Mouse (Mus musculus) frontal cortex, adult 2 months (tissue): ENCODE measurements around the gene Akap2. TPM values are rescaled to one million over a fixed set of nuclear protein-coding genes. Genes with fewer than 3 reads are reported as not detected.

ENCODE experiments used
- DNase-seq, 2 experiments: peaks; one replicate each; pipeline ENCODE4 v3.0.0; 2022; ENCODE audit warnings: low spot score in 1 of 2; ENCODE audit errors: extremely low spot score in 1 of 2
- polyA plus RNA-seq: library from polyadenylated mRNA; depleted of rRNA; stranded (reverse); fragments of >200 nt; gene quantifications from 2 replicates; pipeline ENCODE4 v1.2.3, GENCODE M21; 2012

Akap2 gene
- polyA plus RNA-seq, 1 experiment = 22.8 TPM

DNA sequence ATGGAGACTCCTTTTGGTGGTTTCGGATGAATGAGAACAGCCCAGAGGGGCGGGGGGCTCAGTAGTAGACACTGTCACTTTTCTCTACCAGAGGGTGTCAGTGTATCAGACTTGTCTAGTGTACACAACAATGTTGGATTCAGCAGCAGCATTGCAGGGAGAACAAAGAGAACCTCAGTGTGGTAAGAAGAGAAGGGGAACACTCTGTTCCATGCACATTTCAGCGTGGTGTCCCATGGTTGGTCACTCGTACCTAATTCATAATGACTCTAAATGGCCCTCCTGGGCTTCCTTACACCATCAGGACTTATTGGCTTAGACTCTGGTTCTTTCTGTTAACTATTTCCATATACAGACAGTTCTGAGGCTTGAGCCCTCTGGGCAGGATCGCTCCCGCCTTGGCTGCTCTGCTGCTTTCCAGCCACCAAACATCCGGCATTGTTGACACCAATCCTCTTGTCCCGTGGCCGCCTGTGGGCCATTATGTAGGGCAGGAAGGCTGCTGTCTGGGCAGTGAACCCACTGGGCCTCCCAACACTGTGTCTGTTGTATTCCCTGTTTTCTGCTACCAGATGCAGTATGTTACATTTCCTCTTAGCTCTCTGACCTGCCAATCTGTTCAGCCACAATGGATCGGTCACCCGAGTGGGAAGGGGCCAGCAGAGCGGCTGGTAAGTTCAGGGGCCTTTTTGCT, 19.4 kb upstream of the Akap2 start:
- no peak for DNase-seq

GRCm38 (mm10) chr4:57701576-57701975, 15.9 kb upstream of the Akap2 start:
- DNase-seq = no peak

DNA sequence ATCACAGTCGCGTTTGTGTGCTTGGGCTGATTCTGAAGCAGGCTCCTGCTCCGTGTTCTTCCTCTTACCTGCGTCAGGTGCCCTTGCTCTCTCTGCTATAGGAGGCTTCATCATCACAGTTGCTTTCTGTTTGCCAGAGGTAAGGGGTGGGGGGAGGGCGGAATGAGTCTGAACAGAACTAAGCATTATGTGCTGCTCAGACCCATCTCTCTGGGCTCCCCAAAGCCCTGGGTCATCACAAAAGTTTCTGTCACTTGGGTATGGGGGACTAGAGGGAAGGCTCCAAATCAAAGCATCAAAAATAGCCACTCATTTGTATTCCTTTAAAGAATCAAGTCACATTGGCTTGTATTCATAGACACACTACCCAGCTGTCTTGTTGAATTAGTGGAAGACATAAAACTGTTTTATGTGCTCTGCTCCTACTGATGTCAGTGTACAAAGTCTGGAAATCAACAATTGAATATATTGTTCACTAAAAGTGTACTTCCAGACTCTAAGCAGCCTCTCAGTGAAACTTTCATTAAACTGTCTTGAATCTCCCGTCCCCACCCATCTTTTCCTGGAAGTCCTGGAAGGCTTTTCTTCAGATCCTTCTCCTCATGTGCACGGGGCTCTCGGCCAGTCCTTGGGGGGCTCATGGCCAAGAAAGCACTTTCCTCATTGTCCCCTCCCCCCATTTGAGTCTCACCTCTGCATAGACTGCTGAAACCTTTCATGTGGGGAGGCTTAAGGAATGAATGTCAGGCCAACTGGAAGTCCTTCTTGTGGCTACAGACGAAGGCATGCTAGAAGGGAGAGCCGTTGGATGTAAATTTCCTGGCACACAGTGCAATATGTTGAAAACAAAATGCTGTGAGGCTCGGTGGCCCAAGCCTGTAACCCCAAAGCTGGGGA, 13.6 kb upstream of the Akap2 start:
- DNase-seq = no peak

DNA sequence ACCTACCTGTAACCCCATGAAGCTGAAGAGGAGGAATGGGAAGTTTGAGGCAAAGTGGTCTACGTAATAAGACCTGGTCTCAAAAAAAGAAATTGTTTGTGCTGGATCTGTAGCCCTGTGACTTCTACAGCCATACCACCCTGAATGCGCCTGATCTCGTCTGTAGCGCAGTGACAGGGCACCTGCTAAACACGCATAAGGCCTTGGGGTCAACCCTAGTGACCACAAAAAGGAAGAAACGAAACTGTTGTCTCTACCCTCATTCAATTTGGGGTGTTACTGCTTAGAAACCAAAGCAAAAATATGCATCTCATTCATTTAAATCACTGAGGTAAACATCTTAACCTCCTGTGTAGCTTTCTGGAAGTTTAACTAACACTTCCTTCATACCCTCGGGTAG, 12.9 kb upstream of the Akap2 start:
- DNase-seq = no peak

- DNase-seq = no peak
Measured at GRCm38 (mm10) chr4:57715849-57716248, 1.6 kb upstream of the Akap2 start.

GRCm38 (mm10) chr4:57716735-57717134, 722 bp upstream of the Akap2 start:
- DNase-seq = no peak

- no peak for DNase-seq
Measured at GRCm38 (mm10) chr4:57719370-57719769, 1.9 kb downstream of the Akap2 start.

- no peak for DNase-seq
Measured at GRCm38 (mm10) chr4:57720869-57721361, 3.5 kb downstream of the Akap2 start.

DNA sequence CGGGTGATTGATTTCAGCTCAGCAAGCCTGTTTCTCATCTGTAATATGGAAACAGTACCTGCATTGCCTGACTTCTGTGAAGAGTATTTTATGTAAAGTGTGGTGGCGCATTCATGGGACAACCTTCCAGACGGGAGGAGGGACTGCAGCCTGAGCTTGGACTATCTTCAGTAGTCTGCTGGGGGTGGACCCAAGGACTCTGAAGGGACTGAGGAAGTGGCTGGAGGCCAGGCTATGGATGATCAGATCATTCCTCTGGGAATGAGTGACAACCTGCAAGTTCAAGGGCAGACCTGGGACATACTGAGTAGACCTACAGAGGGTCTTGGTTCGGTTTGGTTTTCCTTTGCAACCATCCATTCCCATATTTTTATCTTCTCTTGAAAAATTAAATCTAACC, 4.8 kb downstream of the Akap2 start:
- no peak for DNase-seq

DNA sequence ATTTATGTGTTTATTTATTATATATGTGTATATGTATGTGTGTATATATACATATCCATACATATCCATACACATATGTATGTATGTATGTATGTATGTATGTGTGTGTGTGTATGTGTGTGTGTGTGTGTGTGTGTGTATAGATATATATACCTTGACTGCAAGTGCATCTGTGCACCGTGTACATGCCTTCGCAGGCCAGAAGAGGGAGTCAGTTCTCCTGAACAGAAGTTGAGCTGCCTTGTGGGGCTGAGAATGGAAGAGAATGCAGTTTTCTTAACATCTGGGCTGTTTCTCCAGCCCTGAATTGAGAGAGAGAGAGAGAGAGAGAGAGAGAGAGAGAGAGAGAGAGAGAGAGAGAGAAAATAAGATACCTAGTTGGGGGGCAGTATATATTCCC, 6.2 kb downstream of the Akap2 start:
- no peak for DNase-seq

DNA sequence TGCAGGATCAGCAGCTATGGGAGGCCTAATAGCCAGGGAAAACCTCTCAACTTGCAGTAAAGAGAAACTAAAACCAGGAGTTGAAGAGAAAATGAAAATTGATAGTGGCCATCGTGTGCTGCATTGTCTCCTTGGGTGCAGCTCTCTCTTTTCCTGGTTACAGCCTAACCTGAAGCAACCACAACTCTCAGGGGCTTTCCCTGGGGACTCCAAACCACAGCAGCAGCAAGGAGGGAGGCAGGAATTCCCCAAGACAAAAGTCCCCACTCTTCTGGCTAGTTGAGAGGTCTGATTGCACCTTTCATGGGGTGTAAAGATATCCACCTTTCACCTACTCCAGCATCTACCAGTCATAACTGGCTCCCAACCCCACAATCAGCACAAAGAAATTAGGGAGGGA, 8.1 kb downstream of the Akap2 start:
- DNase-seq = no peak

DNA sequence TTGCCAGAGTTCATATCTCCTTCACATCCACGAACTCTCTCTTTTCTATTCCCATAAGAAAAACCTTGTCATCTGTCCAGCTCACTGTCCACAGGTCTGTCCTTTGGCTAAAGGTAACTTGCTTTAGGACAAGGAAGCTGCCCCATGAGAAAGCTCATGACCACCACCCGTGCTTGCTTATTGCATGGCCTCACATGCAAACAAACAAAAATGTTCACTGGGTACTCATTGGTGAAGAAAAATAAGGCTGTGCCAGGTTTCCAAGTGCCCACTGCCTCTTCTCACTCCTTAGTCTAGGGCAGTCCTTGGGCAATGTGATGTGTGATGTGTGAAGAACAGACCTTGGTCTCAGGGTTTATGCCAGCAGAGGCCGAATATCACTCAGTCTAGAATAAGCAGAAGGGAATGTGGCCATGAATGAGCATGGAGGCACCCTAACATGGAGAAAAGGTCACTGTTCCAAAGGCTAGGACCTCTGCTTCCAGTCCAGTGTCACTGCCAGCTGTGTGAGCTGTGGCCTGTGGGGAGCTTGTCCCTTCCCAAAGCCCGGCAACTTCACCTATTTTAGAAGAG, 11.2 kb downstream of the Akap2 start:
- DNase-seq = no peak

DNA sequence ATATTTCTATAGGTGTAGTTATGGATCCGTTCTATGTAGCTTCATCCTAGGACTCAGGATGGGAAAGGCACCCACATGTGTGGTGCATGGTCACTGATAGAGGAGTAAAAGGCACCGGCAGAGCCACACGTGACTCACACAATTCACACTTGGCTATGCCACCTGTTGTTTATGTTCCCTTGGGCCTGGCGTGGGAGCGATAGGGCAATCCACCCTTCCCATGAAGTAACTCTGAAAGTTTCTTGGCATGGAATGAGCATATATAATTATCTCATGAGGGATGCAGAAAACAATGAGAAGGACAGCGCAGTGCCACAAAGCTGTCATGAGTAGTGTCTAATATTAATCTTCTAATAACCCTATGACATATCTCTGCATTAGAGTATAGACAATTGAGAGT, 12.6 kb downstream of the Akap2 start:
- DNase-seq = no peak

DNA sequence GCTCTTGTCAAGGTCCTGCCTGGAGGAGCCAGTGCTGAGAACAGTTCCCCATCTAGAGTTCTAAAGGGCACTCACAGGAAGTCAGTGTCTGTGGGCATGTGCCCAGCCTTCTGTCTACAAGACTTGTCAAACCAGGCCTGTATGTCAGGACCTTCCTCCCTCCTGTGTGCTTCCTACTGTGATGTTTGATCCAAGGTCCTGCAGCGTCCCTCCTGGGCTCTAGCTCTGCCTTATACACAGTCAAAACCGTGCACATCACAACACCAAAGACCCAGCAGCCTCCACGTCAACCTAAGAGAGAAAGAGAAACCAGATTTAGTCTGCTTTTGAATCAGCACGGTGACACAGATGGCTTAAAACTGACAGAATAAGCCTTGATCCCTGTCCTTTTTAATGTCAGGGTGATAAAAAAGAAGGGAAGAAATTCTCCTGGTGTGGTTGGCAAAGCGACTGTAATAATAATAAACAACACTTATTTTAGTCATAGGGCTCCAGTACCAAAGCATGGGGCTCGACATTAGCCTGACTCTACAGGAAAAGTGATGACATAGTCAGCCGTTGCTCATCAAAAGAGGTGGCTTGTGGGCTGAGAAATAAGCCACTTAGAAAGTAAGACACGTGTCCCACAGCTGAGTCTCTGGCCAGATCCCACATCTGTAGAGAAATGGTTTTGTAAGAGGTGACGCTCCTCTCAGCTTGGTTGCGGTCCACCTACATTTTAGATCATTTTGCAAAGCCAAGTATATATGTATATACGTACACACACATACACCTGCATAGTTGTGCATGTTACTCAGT, 13.5 kb downstream of the Akap2 start:
- DNase-seq = no peak

- DNase-seq = no peak
Measured at GRCm38 (mm10) chr4:57732351-57732750, 14.9 kb downstream of the Akap2 start.

DNA sequence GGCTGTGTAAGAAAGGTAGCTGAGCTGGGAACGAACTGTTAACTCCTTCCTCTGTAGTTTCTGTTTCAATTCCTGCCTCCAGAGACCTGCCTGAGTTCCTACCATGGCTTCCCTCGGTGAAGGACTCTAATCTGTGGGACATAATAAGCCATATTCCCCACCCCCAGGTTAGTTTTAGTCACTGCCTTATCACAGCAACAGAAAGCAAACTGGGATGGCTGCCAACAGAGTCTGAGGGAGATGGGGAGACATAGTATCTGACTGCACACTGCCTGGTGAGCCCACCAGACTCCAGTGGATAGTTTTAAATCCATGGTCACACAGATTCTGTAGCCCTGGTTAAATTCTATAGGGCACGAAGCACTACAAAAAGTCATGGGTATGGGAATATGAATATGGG, 16.0 kb downstream of the Akap2 start:
- peak in 1 of 2 experiments; percentile 48 for DNase-seq

DNA sequence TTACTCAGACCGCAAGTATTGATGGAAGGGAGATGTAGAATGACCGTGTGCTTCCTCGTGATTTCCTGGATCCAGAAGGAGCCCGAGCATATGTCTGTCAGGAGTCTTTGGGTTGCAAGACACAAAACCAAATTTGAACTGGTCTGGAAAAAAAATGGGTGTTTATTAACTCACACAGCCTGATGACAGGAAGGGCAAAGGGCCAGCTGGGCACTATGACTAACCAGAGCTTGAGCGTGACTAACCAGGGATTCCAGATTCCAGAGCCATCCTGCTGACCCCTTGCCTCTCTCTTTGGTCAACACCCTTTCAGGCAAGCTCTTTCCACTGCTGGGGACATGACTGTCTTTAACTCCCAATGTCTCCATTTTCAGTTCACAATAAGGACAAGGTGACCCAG, 18.0 kb downstream of the Akap2 start:
- no peak for DNase-seq

DNA sequence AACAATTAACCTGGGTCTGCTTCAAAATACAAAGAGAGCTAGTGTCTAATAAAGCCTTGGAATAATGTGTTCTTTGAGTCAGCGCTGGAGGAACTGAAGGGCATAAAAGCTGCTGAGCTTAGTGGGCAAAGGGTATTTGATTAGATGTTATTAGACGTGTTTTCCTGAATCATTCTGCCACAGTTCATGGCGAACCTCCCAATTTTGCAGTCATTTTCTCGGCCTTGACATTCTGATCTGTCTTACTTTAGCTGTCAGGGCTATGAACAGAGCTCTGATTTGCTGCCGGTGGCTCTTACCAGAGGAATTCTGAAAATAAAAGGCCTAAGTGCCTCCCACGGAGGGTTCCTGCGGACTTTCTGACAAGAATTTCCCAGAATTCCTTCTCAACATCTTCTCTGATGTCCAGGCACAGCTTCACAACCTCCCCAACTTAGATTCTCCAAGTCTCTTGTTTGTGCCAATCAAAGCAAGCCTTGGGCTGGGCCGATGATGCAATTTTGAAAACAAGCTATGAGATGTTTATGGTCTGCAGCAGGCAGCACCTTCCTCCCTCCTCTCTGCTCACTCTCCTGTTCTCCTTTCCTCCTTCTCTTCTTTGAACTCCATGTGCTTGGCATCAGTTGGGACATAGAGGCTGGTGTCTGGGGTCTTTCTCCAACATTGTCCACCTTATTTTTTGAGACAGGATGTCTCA, 21.5 kb downstream of the Akap2 start:
- DNase-seq = no peak

DNA sequence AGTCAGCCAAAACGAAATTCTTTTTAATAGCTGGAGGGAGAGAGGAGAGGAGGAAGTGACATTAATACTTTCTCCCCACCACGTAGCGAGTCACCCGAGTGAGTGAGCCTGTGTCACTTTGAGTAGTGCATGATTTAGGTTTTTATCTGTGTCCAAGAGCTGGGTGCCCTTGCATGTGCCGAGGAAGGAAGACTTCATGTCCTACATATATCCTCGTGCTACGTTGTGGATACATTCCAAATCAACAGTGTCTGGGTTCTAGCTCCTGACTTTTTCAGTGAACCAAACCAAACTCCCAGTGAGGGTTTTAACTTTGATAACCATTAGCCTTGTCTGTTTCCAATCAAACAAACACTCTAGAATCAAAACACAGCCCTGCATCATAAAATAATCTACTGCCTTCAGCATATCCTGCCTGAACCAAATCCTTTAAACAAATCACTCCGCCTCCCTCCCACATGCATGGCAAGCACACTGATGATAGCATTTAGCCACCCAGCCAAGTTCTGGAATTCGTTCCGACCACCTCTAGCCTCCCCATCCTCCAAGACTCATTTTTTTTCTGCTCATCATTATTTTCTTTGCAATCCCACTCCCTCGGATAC, 26.0 kb downstream of the Akap2 start:
- DNase-seq = no peak

GRCm38 (mm10) chr4:57750651-57751050, 33.2 kb downstream of the Akap2 start:
- no peak for DNase-seq
